Mouse (Mus musculus): ENCODE data around the gene Rbms3. TPM values are rescaled to one million over a fixed set of nuclear protein-coding genes. Genes with fewer than 3 reads are reported as not detected.

Gene Rbms3
- total RNA-seq, 4 experiments from 2014 or later, result 7.0 to 8.2 (median 7.9) TPM

DNA sequence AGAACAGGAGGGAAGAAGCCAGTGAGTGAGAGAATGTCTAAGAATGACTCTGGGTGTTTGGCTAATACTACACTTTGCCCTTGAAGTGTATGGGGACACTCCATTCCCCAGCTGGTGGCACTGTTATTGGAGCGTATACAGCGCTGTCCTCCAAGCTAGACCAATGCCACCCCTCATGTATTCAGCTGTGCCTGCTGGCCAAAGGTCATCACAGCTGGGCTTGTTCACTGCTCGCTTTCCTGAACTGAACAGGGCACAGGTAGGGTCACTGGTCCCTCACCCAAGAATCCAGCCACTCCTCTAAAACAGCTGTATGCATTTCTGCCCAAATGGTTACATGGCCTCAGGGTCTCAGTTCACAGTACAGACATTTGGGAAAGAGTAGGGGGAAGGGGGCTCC lies 253.9 kb downstream of the Rbms3 start:
- no peak for DNase-seq (ENCODE audit: low spot score)

DNA sequence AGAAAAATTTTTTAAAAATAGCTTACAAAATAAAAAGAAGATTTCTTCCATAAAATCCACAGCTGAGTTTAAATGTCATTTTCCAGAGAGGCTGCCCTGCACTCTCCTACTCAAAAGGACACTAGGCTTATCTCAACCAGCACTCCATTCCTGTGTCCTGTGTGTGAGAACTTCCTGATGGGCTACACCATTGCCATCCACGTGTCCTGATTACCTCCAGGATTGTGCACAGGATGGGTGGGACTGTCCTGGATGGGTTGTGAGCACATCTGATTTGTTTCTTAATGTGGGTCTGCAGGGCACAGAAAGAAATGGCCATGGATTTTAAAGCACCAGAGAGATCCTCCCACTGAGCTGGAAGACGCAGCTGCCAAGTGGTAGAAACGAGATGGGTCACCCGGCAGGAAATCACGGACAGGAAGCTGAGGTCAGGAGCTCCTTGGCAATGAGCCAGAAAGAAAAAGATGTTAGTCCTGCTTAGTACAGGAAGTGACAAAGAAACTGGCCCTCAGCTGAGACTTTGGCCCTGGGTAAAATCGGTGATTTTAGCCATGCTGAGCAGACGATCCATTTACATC lies 256.5 kb downstream of the Rbms3 start:
- DNase-seq (ENCODE audit: low spot score), result peak; percentile 73

DNA sequence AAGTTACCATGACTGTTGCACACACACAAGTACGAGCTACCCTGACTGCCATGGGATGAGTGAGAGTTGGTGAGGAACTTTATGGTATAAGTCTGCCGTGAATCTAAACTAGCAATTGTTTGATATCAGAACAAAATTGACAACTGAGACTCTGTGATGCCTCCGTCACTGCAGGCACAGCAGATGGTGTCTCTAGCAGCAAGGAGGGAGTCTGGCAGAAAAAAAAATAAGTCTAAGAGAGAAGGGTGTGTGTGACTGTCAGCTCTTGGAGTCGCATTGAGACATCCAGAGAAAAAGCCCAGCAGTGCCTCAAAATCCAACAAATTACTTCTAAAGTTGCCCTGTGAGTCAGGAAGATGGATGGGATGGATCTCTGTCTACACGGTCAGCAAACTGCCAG lies 257.7 kb downstream of the Rbms3 start:
- no peak for DNase-seq (ENCODE audit: low spot score)

DNA sequence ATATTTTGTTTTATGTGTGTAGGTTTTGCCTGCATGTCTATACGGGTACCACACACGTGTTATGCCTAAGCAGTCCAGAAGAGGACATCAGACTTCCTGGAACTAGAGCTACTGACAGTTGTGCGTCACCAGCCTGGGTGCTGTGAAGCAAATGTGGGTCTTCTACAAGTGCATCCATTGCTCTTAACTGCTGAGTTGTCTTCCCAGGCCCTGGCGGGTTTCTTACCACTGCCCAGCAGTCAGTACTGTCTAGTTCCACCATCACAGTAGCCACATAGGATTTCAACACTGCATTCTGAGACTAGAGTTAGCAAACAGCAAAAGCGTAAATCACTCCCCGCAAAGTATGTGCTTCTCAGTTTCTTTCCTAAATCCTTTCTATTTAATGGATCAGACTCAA lies 259.6 kb downstream of the Rbms3 start:
- no peak for DNase-seq (ENCODE audit: low spot score)

- no peak for DNase-seq (ENCODE audit: low spot score)
Observed at GRCm38 (mm10) chr9:117368016-117368415, 261.7 kb downstream of the Rbms3 start.

DNA sequence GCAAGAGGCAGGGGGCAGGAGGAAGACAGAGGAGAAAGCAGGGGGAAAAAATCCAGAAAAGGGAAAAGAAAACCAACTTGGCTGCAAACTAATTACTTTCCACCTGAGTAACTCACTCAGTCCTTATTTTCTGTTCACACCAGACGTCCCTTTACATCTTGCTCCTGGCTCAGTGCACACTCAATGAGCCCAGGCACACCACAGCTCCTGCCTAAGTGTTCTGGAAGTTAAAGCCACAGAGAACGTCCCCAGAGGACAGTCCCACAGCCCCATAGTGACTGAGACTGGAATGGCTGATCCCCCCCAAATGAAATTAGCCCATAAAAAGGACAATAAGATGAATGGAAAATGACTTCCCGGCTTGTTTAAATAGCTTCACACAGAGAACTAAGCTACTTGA lies 265.1 kb downstream of the Rbms3 start:
- DNase-seq (ENCODE audit: low spot score), result no peak

- DNase-seq (ENCODE audit: low spot score), result no peak
Observed at GRCm38 (mm10) chr9:117361431-117361830, 268.3 kb downstream of the Rbms3 start.

- peak; percentile 89 for DNase-seq (ENCODE audit: low spot score)
Observed at GRCm38 (mm10) chr9:117356764-117357442, 272.8 kb downstream of the Rbms3 start.

- DNase-seq (ENCODE audit: low spot score), result no peak
Observed at GRCm38 (mm10) chr9:117355501-117355900, 274.2 kb downstream of the Rbms3 start.

DNA sequence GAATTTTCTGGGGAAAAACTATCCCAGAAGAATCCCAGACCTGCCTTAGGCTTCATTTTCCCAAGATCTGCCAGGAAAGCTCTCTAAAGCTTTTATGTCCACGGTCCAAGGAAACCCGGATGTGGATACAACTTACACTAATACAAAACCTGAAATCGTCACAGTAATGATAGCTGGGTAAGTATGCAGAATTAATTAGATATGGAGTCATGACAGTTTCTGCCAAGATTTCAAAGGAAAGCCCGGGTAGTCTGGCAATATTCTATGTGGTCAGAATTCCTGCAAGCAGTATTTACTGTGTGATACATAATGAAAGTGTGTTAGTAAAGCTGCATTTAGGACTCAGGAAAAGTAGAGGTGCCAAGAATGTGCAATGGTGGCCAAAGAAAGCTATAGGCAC lies 287.4 kb downstream of the Rbms3 start:
- DNase-seq (ENCODE audit: low spot score), result no peak

DNA sequence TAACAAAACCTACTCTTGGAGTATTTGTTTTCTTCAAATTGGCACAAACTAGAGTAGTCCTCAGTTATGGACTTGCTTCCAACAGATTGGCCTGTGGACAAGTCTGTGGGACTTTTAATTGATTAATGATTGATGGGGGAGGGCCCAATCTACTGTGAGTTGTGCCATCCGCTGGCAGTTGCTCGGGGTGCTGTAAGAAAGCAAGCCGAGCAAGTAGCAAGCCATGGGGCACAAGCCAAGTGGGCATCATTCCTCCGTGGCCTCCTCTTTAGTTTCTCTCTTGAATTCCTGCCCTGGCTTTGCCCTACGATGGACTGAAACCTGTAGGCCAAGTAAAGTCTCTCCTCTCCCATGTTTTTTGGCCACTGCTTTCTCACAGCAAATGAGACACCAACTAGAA lies 299.0 kb downstream of the Rbms3 start:
- no peak for DNase-seq (ENCODE audit: low spot score)

DNA sequence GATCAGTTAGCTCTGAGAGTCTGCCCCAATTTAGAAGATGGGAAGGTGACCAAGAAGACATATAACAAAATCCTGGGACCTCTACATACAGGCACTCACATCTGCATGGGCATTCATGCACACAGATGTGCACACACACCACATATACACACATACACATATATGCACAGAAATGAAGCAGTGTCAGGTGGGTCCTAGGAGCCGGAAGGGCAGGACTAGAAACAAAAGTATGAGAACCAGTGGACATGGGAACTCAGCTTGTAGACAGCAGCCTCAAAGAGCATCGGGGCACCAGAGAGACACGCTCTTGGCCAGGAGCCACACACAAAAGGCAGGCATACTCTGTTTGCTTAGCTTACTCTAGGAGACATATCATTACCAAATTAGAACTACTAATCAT lies 310.4 kb downstream of the Rbms3 start:
- DNase-seq (ENCODE audit: low spot score), result no peak

GRCm38 (mm10) chr9:117318461-117318860 lies 311.3 kb downstream of the Rbms3 start:
- DNase-seq (ENCODE audit: low spot score), result no peak

- no peak for DNase-seq (ENCODE audit: low spot score)
Observed at GRCm38 (mm10) chr9:117317251-117317650, 312.5 kb downstream of the Rbms3 start.

GRCm38 (mm10) chr9:117313642-117314041 lies 316.1 kb downstream of the Rbms3 start:
- DNase-seq (ENCODE audit: low spot score), result no peak

GRCm38 (mm10) chr9:117309809-117310208 lies 319.9 kb downstream of the Rbms3 start:
- no peak for DNase-seq (ENCODE audit: low spot score)

DNA sequence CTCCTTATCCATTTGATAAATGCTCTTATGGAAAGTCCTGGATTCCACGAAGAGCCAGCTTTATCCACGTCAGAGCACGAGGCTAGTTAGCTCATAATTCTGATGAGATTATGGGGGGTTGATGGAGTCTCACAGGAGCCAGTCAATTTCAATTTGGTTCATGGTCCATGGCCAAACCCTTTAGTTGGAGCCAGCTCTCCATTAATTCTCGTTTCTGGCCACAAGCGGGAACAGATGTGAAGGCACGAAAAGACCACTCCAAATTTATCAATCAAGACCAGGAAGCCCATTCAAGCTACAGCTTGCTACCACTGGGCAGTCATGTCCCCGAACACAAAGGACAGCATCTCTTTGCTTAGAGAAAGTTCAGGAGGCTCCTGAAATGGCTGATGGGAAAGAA lies 330.7 kb downstream of the Rbms3 start:
- no peak for DNase-seq (ENCODE audit: low spot score)

DNA sequence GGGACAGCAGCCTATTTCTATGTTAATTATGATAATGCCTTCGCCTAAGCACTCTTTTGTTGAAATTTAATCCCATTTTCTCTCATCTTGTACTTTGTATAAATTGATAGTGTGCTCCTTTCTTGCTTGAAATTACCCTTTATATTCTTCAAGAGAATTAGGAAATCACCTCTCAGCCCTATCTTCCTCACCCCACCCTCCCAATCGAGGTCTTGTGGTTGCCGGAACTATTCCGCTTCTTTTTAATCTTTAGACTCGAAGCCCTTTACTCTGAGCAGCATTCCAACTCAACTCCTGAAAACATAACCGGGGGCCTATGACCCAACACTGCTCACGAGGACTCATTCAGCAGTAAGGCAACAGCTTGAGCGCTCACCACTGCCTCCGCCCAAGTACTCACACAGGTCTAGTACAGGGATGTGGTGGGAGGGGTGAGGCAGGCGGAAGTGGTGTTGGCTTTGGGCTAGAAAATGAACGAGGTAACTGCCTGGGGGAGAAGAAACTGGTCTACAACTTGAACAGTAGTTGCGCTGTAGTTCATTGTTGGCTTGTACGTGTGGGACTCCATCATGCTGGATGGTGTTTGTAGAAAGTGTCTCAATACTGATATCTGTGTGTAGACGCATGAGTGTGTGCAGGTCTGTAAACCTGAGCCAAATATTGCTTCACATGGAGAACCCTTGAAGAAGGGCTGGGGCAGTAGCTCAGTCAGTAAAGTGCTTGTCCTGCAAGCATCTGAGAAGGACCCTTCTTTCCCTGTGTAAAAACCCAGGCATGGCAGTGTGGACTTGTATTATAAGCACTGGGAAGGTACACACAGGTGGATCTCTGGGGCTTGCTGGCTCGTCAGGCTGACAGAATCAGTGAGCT lies 331.8 kb downstream of the Rbms3 start:
- DNase-seq (ENCODE audit: low spot score), result no peak

DNA sequence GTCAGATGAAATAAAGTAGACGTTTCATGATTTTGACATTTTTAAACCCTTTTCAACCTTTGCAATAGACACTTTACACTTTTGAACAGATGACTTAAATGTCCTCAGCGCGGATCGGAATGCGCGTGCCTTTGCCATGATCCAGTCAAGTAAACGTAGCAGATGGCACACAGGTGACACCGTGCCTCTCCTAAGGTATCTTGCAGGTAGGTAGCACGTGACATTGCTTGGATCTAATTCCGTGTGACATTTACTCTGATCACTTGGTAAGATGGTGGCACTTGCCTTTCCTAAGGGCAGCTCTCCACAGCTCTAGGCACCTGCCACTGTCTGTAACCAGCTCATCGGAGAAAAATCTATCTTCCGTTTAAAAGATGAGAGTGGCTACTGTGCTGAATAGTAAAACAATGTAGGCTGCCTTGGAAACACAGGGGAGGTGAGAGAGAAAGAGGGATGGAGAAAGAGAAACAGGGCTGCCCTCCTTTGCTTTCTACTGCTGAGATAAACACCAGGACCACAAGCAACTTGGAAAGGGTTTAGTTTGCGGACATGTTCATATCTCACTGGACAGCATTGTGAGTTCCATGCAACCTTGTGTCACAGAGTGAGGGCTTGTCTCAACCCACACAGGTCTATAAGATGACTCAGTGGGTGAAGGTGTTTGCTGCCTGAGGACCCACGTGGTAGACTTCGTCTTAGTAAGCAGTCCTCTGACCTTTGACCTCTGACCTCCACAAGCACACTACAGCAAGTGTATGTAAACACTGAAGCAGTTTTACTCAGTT lies 338.5 kb downstream of the Rbms3 start:
- DNase-seq (ENCODE audit: low spot score), result no peak

- DNase-seq (ENCODE audit: low spot score), result no peak
Observed at GRCm38 (mm10) chr9:117274846-117275245, 354.9 kb downstream of the Rbms3 start.

GRCm38 (mm10) chr9:117259614-117260013 lies 370.1 kb downstream of the Rbms3 start:
- DNase-seq (ENCODE audit: low spot score), result no peak

DNA sequence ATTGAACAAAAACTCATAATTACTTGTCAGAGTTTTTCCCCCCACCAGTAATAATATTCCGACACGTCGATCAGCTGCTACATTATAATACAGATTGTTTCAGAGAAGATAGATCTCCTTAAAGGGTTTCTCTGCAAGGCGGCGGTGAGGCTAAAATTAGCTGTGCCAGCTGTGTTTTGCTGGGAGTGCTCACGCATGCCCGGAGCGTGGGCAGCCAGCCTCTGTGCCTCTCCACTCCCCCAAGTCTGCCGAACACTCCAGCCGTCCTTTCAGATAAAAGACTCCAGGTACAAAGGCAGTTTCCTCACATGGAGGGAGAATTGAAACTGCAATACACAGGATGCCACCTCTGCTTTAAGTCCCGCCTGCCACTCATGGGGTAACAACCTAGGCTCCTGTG lies 376.4 kb downstream of the Rbms3 start:
- DNase-seq (ENCODE audit: low spot score), result no peak

Data from heart, adult 8-10 months (tissue).